Mouse (Mus musculus) heart, postnatal 25 days (tissue): ENCODE data around the gene Gpr89. TPM values are rescaled to one million over a fixed set of nuclear protein-coding genes. Genes with fewer than 3 reads are reported as not detected.

ENCODE experiments used
- DNase-seq: peaks from one replicate; pipeline ENCODE4 v3.0.0; 2022; ENCODE audit warnings: low spot score
- intact Hi-C: fragments of 180-260 bp; cut with DNase I; formaldehyde crosslinking; loops from one replicate; pipeline ENCODE4 v1.15.1; 2025
- total RNA-seq, 2 experiments: library from RNA; stranded (reverse); gene quantifications; 2 replicates each; pipeline ENCODE4 v1.2.3; 2021

Gene Gpr89
- 10 to 100 TPM; 19.9 to 21.5 TPM for total RNA-seq

- intact Hi-C loops = no loop called here
Measured at GRCm38 (mm10) chr3:96904851-96905541, at the start of gene Gpr89. Gene Gpr89, minus strand, starts transcription at chr3:96905346.

GRCm38 (mm10) chr3:96953489-96954233, 48.5 kb upstream of the Gpr89 start:
- intact Hi-C loops = no loop called here
- DNase-seq = peak; percentile 33

More at GRCm38 (mm10) chr3:96904851-96905541, at the start of gene Gpr89:
- DNase-seq = peak; percentile 84

GRCm38 (mm10) chr3:96942706-96943105, 37.6 kb upstream of the Gpr89 start:
- intact Hi-C loops = no loop called here
- DNase-seq = no peak

- intact Hi-C loops = loop anchor here (1.0 to 10.0 kb wide), 3 partner anchors 124 to 646 kb away; no protein-coding TSS in a partner anchor
- DNase-seq = peak; percentile 51
Measured at GRCm38 (mm10) chr3:96938738-96939137, 33.6 kb upstream of the Gpr89 start.

- intact Hi-C loops = loop anchor here (1.0 to 10.0 kb wide), 5 partner anchors 125 to 647 kb away; no protein-coding TSS in a partner anchor
- DNase-seq = no peak
Measured at GRCm38 (mm10) chr3:96937606-96938005, 32.5 kb upstream of the Gpr89 start.

- intact Hi-C loops = loop anchor here (2.0 to 10.0 kb wide), 3 partner anchors 126 to 649 kb away; no protein-coding TSS in a partner anchor
- no peak for DNase-seq
Measured at GRCm38 (mm10) chr3:96936241-96936640, 31.1 kb upstream of the Gpr89 start.

- no peak for DNase-seq
Measured at GRCm38 (mm10) chr3:96931261-96931681, 26.1 kb upstream of the Gpr89 start.

GRCm38 (mm10) chr3:96925920-96926319, 20.8 kb upstream of the Gpr89 start, which contains the start of gene Gja8:
Gene Gja8, minus strand, starts transcription at chr3:96926020.
- intact Hi-C loops = no loop called here

More at GRCm38 (mm10) chr3:96931261-96931681, 26.1 kb upstream of the Gpr89 start:
- intact Hi-C loops = loop anchor here (10.0 kb wide), 1 partner anchor 654 kb away; no protein-coding TSS in a partner anchor

GRCm38 (mm10) chr3:96924631-96925030, 19.5 kb upstream of the Gpr89 start:
- intact Hi-C loops = no loop called here
- DNase-seq = no peak

More at GRCm38 (mm10) chr3:96925920-96926319, 20.8 kb upstream of the Gpr89 start, which contains the start of gene Gja8:
- DNase-seq = no peak

GRCm38 (mm10) chr3:96920991-96921390, 15.8 kb upstream of the Gpr89 start:
- no peak for DNase-seq
- intact Hi-C loops = no loop called here

- intact Hi-C loops = no loop called here
- no peak for DNase-seq
Measured at GRCm38 (mm10) chr3:96905592-96905991, 446 bp upstream of the Gpr89 start.

GRCm38 (mm10) chr3:96904393-96904792, 753 bp downstream of the Gpr89 start, which contains the start of gene Gja5:
Gene Gja5, plus strand, starts transcription at chr3:96904693.
- intact Hi-C loops = no loop called here
- no peak for DNase-seq

GRCm38 (mm10) chr3:96902336-96902999, 2.7 kb downstream of the Gpr89 start:
- no peak for DNase-seq
- intact Hi-C loops = no loop called here

- intact Hi-C loops = no loop called here
- DNase-seq = no peak
Measured at GRCm38 (mm10) chr3:96883690-96884089, 21.5 kb downstream of the Gpr89 start.

- DNase-seq = no peak
- intact Hi-C loops = no loop called here
Measured at GRCm38 (mm10) chr3:96882061-96882849, 22.9 kb downstream of the Gpr89 start.

GRCm38 (mm10) chr3:96881557-96881956, 23.6 kb downstream of the Gpr89 start:
- intact Hi-C loops = no loop called here
- DNase-seq = no peak

GRCm38 (mm10) chr3:96880385-96880784, 24.8 kb downstream of the Gpr89 start:
- intact Hi-C loops = no loop called here
- DNase-seq = no peak

- no peak for DNase-seq
- intact Hi-C loops = no loop called here
Measured at GRCm38 (mm10) chr3:96879536-96879935, 25.6 kb downstream of the Gpr89 start.

- no peak for DNase-seq
- intact Hi-C loops = no loop called here
Measured at GRCm38 (mm10) chr3:96874808-96875571, 30.2 kb downstream of the Gpr89 start.
